Mouse (Mus musculus) frontal cortex, postnatal 14 days (tissue): Measurements from ENCODE around the gene Arhgap42.

Experiments used
- DNase-seq, 2 experiments: peaks; one replicate each; pipeline ENCODE4 v3.0.0; 2022; ENCODE audit warnings: low spot score in 2 of 2

The Arhgap42 gene

GRCm38 (mm10) chr9:9210464-9210863 lies 28.4 kb downstream of the Arhgap42 start:
- no peak for DNase-seq

GRCm38 (mm10) chr9:9208205-9208604 lies 30.7 kb downstream of the Arhgap42 start:
- DNase-seq: no peak

GRCm38 (mm10) chr9:9207251-9207650 lies 31.6 kb downstream of the Arhgap42 start:
- DNase-seq: no peak

GRCm38 (mm10) chr9:9200827-9201388 lies 38.0 kb downstream of the Arhgap42 start:
- DNase-seq: no peak

- DNase-seq: no peak
Observed at GRCm38 (mm10) chr9:9199170-9199841, 39.6 kb downstream of the Arhgap42 start.

GRCm38 (mm10) chr9:9198645-9199044 lies 40.3 kb downstream of the Arhgap42 start:
- no peak for DNase-seq

GRCm38 (mm10) chr9:9196046-9196445 lies 42.9 kb downstream of the Arhgap42 start:
- DNase-seq: no peak

GRCm38 (mm10) chr9:9194496-9194895 lies 44.4 kb downstream of the Arhgap42 start:
- no peak for DNase-seq

GRCm38 (mm10) chr9:9192716-9193115 lies 46.2 kb downstream of the Arhgap42 start:
- DNase-seq: no peak

GRCm38 (mm10) chr9:9190835-9191234 lies 48.1 kb downstream of the Arhgap42 start:
- DNase-seq: no peak

GRCm38 (mm10) chr9:9188167-9188566 lies 50.7 kb downstream of the Arhgap42 start:
- DNase-seq: no peak

GRCm38 (mm10) chr9:9177745-9178144 lies 61.2 kb downstream of the Arhgap42 start:
- DNase-seq: no peak

- no peak for DNase-seq
Observed at GRCm38 (mm10) chr9:9174924-9175323, 64.0 kb downstream of the Arhgap42 start.

GRCm38 (mm10) chr9:9174206-9174605 lies 64.7 kb downstream of the Arhgap42 start:
- DNase-seq: no peak

GRCm38 (mm10) chr9:9173091-9173490 lies 65.8 kb downstream of the Arhgap42 start:
- DNase-seq: no peak

GRCm38 (mm10) chr9:9171146-9171816 lies 67.6 kb downstream of the Arhgap42 start:
- DNase-seq: no peak

- no peak for DNase-seq
Observed at GRCm38 (mm10) chr9:9165641-9166063, 73.2 kb downstream of the Arhgap42 start.

GRCm38 (mm10) chr9:9160736-9161135 lies 78.2 kb downstream of the Arhgap42 start:
- DNase-seq: no peak

- DNase-seq: no peak
Observed at GRCm38 (mm10) chr9:9158241-9158640, 80.7 kb downstream of the Arhgap42 start.

- no peak for DNase-seq
Observed at GRCm38 (mm10) chr9:9157425-9157824, 81.5 kb downstream of the Arhgap42 start.

GRCm38 (mm10) chr9:9154636-9155035 lies 84.3 kb downstream of the Arhgap42 start:
- DNase-seq: no peak

- DNase-seq: no peak
Observed at GRCm38 (mm10) chr9:9144301-9145121, 94.4 kb downstream of the Arhgap42 start.
